Mouse (Mus musculus) kidney, postnatal 14 days (tissue): ENCODE measurements around the gene Gpr37l1.

Source experiments
- DNase-seq: peaks from one replicate; pipeline ENCODE4 v3.0.0; 2022; ENCODE audit warnings: mixed read lengths

Gene Gpr37l1

DNA sequence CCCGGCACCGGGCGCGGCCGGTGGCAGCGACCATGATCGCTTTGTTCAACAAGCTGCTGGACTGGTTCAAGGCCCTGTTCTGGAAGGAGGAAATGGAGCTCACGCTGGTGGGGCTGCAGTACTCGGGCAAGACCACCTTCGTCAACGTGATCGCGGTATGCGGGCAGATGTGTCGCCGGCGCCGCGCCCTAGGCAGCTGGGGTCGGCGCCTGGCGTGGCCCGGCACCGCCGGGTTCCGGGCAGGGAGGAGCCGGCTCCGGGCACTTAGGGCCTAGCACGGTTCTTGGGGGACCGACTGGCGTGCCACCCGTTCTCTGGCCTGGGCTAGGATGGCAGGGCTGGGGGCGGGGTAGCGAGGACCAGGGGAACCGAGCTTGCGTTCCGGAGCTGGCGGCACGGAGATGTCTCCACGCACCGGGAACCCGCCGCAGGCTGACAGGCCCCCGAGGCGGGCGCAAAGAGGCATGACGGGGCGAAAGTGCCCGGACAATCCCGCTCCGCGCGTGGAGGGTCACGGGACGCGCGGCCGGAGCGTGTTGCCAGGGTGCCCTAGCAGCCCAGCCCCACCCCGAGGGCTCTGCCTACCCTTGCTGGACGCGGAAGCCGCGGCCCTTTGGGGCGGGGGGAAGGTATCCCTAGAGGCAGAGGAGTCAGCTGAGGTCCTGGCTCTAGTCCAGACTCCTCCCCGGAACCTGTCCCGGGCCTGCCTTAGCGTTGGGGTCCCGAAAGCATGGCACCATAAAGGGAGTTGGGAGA lies 20.4 kb downstream of the Gpr37l1 start:
- DNase-seq, result peak; percentile 93

GRCm38 (mm10) chr1:135146077-135146945 lies 21.2 kb downstream of the Gpr37l1 start, which contains the start of gene Arl8a:
Gene Arl8a (plus strand): TSS chr1:135146824.
- DNase-seq, result peak; percentile 93

- no peak for DNase-seq
Observed at GRCm38 (mm10) chr1:135143940-135144339, 23.5 kb downstream of the Gpr37l1 start.

- DNase-seq, result no peak
Observed at GRCm38 (mm10) chr1:135142452-135142851, 25.0 kb downstream of the Gpr37l1 start.

DNA sequence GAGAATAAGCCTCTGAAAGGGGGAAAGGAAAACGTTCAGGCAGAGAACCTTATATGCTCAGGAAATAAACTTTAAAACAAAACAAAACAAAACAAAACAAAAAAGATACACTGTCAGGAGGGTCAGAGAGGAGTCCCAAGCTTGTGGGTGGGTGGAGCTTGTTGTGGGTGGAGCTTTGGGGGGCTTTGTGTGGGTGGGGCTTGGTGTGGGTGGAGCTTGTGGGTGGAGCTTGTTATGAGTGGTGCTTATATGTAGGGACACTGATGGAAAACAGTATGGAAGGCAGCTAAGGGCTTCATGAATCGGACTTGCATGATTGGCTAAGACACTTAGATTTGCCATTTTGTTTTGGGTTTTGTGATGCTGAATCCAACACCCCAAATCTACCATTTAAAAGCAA lies 27.6 kb downstream of the Gpr37l1 start:
- no peak for DNase-seq

GRCm38 (mm10) chr1:135136500-135136899 lies 31.0 kb downstream of the Gpr37l1 start:
- DNase-seq, result peak; percentile 72

DNA sequence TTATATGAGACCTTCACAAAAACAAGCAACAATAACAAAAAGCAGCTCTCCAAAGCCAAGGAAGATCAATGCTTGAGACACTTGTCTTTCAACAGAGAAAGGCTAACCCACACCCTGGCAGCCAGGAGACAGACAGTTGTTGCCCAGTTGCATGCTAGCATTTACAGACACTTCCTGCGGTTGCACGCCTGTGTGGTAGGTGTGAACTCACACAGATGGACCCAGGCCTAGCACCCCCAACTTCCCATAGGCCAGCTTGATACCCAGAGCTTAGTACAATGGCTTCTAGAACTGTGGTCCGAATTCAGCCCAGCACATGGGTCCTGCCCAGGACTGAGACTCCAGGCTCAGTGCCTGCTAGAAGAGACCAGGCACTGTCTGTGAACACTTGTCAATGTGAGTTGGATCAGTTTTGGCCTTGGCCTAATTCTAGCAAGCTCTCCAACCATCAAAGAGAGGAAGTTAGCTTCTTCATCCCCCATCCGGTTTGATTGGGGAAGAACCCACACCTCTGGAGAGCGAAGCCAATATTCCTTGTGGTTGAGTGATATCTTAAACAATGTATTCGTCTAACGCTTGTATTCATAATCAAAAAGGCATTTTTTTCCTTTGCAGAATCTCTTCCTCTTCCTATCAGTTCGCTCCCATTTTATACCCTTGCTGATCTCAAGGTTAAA lies 32.2 kb downstream of the Gpr37l1 start:
- DNase-seq, result no peak

GRCm38 (mm10) chr1:135133678-135134435 lies 33.6 kb downstream of the Gpr37l1 start:
- DNase-seq, result no peak

- DNase-seq, result no peak
Observed at GRCm38 (mm10) chr1:135132893-135133369, 34.5 kb downstream of the Gpr37l1 start.

DNA sequence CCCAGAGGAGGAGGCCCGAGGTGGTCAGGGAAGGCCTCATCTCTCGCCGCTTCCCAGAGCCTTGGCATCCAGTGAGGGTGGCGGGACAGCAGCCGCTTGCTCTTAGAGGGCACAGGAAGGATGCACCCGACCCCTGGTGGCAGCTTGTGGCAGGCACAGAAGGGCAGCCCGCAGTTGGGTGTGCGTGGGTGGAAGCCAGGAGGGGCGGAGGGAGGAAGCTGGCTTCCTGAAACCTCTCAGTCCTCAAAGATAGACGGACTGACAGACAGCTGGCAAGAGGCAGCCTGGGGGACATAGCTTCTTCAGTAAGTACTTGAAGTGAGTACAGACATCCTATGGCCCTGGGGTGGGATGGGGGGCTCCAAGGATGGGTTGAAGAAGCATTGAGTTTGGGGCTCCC lies 35.0 kb downstream of the Gpr37l1 start, which contains the start of gene Ptpn7:
Gene Ptpn7 (plus strand): TSS at position 228 of the 400 bp plus-strand sequence.
- DNase-seq, result peak; percentile 72

GRCm38 (mm10) chr1:135131560-135131959 lies 35.9 kb downstream of the Gpr37l1 start:
- DNase-seq, result no peak

DNA sequence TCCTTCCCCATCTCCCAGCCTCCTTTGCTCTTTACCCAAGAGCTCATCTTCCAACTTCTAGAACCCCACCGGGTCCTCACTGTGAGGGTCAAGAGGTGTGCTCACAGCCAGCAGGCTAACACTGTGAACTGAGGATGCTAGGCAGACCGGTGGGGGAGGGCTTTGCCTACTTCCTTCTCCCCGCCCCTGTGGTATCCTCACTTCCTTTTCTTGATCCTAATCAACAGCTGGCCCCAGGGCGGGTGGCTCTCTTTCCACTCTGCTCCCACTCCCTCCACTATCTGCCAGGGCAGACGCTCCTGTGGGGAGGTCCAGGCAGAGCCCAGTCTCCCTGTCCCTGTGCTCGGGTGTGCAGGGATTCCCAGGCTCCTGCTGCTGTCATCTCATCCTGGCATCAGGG lies 36.4 kb downstream of the Gpr37l1 start:
- DNase-seq, result peak; percentile 48

GRCm38 (mm10) chr1:135130376-135131018 lies 37.0 kb downstream of the Gpr37l1 start:
- DNase-seq, result no peak

DNA sequence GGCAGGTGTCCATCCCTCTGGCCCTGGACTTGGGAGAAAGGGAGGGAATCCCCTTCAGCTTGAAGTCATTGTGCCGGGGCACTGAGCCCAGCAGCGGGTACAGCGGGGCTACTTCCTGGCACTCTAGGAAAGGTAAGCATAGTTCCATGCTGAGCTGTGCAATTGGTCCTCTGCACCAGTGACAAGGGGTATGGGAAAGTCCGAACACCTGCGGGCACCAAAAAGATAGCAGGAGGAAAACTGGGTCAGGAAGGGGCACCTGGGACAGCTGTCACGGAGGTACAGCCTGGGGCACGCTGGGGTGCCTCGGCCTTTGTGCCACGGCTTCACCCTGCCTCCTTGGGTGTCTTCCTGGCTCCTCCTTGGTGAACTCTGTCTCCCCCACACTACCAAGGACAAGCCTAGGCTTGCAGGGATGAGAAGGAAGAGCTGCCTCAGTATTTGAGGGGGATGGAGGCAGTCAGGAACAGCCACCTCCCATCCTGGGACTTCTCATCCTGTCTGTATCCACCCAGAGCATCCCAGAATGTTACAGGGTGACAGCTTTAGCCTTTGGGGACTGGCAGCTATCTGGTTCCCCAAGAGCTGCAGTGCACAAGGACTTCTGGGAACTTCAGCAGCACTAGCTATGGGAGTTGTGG lies 37.8 kb downstream of the Gpr37l1 start:
- DNase-seq, result no peak

DNA sequence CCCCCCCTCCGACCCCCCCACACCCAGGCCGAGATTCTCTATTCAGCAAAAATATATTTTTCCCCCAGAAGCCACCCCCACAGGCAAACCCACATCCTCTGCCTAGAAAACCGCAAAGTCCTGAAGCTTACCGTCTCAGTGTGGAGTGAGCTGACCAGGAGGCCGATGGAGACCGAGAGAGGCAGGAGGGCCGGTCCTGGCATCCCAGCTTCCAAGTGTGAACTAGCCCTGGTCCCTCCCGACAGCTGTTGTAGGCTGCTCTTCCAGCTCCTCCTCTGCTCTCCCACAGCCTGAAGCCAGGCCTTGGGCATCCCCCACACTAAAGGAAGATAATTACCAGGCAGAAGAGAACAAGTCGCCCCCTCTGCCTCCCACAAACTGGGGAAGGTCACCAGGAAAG lies 38.5 kb downstream of the Gpr37l1 start:
- no peak for DNase-seq

GRCm38 (mm10) chr1:135128011-135128441 lies 39.5 kb downstream of the Gpr37l1 start:
- peak; percentile 34 for DNase-seq

DNA sequence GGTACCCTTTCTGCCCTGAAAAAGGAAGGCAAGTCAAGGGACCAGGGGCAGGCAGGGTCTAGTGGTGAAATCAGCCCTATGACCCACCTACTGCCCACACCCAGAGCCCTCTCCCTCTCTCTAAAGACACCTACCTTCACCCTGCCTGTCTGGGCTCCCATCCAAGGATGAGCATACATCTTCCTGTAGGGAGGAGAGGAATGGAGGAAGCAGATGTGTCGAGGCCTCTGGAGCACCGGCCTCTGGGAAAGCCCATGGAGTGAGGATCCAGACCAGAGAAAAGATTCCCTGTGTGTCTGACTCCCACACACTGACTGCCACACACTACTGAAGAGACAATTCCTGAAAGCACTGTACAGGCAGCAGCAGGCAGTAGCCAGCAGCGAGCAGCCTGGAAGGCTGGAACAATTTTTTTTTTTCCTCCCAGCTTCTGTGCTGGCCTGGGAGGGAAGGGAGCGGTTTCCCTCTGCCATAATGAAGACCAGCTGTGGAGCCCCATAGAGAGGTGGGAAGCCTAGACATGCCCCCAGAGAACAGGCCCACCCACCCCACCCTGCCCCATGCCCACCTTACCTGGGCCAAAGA lies 40.9 kb downstream of the Gpr37l1 start:
- peak; percentile 37 for DNase-seq

DNA sequence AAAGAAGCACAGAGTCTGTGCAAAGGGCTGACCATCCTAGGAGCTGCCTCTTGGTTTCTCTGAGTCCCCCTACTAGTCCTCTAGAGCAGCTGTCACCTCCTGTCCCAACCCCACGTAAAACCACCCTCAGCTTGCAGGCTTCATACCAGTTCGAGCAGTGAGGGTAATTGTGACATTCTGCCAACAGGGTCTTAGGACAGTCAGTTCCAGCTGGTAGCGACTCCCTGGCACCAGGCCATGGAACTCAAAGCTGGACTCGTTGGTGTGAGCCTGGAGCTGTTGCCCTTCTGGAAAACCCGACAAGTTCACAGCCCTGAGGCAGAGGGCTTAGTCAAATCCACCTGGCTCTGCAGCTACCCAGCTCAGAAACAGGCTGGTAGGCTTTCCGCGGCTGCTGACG lies 41.5 kb downstream of the Gpr37l1 start:
- DNase-seq, result peak; percentile 69

GRCm38 (mm10) chr1:135124573-135125363 lies 42.7 kb downstream of the Gpr37l1 start:
- DNase-seq, result no peak

- peak; percentile 51 for DNase-seq
Observed at GRCm38 (mm10) chr1:135112661-135113060, 54.8 kb downstream of the Gpr37l1 start.
